Mouse (Mus musculus): ENCODE data around the gene Plcb2. TPM values are rescaled to one million over a fixed set of nuclear protein-coding genes. Genes with fewer than 3 reads are reported as not detected.

The Plcb2 gene
- total RNA-seq (2023): 110 TPM

DNA sequence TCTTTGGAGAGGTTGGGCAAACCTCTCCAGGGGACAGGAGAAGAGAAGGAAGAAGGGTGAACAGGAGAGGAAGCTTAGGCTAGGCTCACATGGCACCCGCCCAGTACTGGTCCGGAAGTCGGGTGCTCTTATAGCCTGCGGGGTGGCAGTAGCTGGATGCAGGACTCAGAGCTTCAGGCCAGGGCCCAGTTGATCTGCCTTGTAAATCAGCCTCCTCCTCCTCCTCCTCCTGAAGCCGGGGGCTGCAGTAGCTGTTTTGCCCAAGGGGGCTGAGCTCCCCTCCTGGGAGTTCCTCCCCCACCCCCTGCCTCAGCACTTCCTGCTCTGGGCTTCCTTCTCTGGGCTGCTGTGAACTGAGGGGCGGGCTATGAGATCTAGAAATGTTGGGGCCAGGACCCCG is at the start of gene Plcb2:
Plcb2 (minus strand) TSS at position 102 of the 400 bp plus-strand sequence.

DNA sequence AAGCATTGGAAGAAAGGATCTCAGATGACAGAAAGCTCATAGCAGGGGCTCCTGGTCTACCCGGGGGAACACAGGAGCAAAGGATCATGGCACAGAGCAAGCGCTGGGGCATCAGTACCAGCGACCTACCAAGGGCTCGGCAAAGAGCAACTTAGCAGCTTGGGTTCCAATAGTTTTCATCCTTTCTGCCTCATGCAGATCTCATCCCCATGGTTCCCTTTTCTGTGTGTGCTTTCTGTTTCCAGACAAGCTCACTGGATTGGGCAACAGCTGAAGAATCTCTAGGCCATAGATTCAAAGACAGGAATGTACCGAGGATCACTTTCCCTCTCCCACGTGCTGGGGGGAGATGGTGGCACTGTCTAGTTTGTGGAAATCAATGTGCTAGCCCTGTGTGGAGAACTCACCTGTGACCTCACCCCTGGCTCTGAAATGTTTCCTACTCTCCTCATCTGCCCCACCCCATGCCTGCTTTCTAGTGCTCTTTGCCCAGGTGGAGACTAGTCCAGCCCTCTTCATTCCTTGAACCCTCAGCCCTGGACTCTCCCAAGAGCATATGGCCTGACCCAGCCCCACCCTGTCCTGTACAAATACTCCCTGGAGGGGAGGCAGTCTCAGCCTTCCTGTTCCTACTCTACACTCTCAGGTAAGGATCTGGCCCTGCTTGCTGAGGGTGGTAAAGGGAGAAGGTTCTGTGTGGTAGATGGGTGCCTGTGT is 44.1 kb upstream of the Plcb2 start, which contains the start of gene Phgr1:
Phgr1 (plus strand) TSS at position 612 of the 717 bp plus-strand sequence.

DNA sequence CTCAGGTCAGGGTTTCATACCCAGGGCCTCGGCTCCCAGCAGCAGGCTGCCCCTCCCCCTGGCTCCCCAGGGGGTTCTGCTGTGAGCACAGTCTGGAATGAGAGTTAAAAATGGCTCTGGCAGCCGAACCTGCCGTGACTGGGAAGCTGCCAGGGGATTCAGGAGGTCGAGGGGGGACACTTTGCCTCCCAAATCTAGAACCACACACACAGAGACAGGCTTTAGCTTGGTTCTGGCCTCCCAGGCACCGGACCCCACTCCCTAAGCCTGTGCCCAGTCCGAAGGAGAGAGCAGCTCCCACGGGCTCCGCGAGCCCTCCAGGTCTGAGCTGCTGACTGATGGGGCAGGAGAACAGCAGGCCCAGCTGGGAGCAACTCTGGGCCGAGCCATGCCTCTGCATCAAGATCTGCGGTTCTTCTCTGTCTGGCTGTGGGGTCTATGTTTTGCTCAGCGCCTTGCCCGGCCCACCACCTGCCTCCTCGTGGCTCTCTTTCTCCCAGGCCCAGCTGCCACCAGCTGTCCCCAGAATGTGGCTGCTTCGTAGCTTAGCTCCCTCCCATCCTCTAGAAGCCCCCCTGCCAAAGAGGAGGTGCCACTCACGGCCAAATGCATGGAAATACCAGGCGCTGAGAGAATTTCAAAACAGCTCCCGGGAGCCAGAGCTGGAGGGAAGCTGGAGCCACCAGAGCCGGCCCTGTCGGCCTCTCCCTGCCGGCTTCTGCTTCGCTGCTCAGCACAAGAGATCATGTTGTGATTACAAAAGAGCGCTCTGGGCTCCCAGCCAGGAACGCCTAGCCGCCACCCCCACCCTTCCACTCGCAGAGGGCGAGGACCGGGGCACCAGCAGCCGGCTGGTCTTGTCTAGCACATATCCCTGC is 33.9 kb upstream of the Plcb2 start, which contains the start of gene Ccdc9b:
Ccdc9b (minus strand) TSS at position 756 of the 878 bp plus-strand sequence.

DNA sequence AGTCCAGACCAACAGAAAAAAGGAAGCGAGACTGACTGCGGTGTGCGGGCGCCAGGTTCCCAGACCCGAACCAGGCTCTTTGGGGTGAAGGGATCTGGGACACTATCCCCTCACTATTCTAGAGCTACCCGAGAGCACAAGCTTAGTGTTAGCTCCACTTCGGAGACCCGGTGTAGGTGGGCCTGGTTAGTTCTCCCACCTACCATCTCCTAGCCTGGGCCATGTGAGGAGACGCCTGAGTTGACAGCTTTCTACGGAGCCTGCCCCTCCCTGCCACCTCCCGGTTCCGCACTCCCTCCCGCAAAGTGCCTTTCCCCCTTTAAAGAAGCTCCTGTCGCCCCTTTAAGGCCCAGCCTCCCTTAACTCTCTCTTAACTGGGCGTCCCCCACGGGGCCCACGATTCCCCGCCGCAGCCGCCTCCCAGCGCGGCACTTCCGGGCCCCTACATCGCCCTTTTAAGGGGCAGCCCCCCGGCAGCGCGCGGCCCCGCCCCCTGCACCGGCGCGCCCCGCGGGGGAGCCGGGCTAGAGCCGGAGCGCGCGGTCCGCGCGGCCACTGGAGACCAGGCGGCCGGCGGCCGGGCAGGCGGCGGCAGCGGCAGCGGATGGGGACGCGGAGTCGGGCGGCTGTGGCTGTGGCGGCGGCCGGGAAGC is 17.1 kb upstream of the Plcb2 start, which contains the start of gene Inafm2:
Inafm2 (plus strand) TSS at position 527 of the 653 bp plus-strand sequence.

DNA sequence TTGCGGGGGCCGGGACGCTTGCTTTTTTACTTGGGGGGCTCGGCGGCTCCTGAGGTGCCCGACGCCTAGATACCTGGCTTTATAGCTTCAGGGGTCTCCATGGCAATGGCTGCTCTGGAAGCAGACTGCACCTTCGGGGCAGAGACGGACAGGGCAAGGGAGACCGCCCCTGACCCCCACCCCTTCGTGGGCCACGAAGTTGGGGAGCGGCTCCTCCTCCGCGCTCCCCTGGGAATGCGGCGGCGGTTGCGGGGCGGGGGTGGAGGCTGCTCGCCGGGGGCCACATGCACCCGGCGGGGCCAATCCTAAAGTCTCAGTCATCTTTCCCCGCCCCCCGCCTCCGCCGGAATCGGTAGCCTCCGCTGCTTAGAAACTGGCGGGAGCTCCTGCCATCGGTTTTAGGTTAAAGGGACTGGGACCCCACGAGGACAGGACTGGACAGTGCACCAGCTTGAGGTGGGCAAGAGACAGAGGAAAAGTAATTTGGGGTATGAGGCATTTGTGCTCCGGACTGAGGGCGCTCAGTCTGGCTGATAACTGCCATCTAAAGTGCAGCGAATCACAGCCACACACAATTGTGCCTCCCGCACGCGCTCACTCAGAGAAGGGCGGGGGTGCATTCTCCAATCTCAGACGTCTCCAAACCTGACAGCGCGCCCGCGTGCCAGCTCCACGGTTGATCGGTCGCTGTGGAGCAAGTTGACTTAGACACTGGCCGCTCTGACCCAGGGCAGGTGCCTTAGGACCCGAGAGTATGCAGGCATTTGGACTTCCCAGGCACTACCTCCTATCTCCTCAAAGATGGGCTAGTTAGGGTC is 24.1 kb downstream of the Plcb2 start, which contains the start of gene Ankrd63:
Ankrd63 (minus strand) TSS at position 51 of the 818 bp plus-strand sequence.

DNA sequence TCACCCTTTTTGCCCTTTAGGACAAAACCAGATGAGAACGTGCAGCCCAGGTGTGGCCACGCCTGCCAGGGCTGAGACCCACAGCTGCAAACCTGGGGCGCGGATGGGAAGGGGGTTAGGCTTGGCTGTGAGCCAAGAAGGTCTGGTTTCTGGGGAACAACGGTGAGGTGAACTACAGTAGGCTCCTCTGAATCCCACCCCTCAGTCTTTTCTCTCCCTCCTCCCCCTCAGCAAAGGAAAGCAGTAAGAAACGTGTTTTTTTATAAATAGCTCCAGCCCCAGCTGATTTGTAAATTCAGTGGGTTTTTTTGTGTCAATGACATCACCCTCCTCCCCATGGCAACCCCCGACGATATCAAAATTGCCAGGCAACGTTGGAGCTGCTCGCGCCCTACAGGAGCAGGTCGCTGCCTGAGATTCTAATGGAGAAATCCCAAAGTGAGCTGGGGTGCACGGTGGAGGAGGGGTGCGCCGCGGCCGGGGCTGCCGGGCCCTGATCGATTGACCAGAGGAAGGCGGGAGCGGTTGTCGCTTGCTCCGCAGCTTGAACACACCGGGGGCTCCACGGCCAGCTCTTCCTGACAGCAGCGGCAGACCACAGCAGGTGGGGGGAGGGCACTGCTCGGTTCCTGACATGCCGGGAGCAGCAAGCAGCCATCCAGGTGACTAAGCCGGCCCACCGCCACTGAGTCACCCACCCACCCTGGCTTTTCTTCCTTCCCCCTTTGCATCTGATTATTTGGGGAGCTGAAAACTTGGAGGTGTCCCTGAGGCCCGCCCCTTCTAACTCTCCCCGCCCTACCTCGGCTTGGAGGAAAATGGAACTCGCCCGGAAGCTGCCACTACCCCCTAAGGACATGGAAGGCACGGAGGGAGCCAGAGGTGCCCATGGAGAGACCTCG is 65.1 kb downstream of the Plcb2 start, which contains the start of gene Pak6:
Pak6 (plus strand) TSS at position 402 of the 902 bp plus-strand sequence.

Other genes starting within 250 kb of the Plcb2 start
- 92.6 TPM for gene Srp14, start 248.7 kb downstream of the Plcb2 start, total RNA-seq (2023)
- 8.6 TPM for gene Bmf, start 178.8 kb downstream of the Plcb2 start, total RNA-seq (2023)
- gene Bub1b, start 130.2 kb downstream of the Plcb2 start, total RNA-seq (2023): 2.8 TPM
- gene Pak6, start 65.1 kb downstream of the Plcb2 start, total RNA-seq (2023): 2.0 TPM
- gene Ankrd63, start 24.5 kb downstream of the Plcb2 start, total RNA-seq (2023): 0.34 TPM
- gene Inafm2, start 17.3 kb upstream of the Plcb2 start, total RNA-seq (2023): 18.9 TPM
- gene Ccdc9b, start 34.2 kb upstream of the Plcb2 start, total RNA-seq (2023): not detected
- not detected for gene Phgr1, start 44.3 kb upstream of the Plcb2 start, total RNA-seq (2023)
- gene Disp2, start 51.3 kb upstream of the Plcb2 start, total RNA-seq (2023): not detected
- 9.4 TPM for gene Knstrn, start 85.6 kb upstream of the Plcb2 start, total RNA-seq (2023)
- gene Ivd, start 133.5 kb upstream of the Plcb2 start, total RNA-seq (2023): 80.7 TPM
- 41.1 TPM for gene Bahd1, start 171.9 kb upstream of the Plcb2 start, total RNA-seq (2023)
- gene Chst14, start 198.1 kb upstream of the Plcb2 start, total RNA-seq (2023): 2.6 TPM

All from CD8-positive naive resting alpha-beta T cell, adult 57 days (primary cell).